8 mouse cellular contexts compared by ENCODE assay signal in the genomic region with DNA sequence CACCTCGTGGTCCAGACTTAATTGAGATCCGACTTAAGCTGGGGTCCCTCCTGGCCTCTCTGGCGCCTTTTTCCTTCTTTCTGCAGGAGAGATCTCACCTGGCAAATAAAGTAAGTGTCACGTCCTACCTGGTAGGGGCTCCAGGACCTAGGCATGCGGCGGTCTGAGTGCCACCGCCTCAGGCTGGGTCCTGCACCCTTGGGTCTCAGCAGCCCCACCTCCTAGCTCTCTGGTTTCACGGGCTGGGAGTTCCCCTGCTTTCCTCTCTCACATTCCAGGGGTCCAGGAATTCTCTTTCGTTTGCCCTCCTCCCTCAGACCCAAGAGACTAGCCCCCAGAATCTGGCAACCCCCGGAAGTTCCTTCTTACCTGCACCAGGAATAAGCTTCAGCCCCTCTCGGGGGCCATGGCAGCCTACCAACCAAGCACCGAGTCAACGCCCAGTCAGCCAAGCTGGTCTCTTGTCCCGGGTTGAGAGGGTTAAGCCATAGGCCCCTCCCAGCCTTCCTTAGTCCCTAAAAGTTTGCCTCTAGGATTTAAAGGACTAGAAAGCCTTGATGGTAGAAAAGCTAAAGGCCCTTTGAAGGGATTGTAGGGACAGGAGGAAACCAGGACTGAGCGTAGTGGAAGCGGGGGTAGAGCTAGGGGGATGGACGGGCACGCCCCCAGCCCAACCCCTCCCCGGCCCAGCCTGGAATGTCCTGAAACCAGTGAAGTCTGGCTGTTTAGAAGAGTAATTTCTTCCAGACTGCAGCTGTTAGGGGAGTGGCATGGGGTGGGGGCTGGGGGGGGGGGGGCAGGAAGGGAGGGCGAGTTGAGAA. TPM values are rescaled to one million over a fixed set of nuclear protein-coding genes. Genes with fewer than 3 reads are reported as not detected.
DNase-seq lines count a peak whose midpoint lies in the region; ATAC-seq lines count a peak whose summit lies in the region.

A gene (minus strand): TSS at position 771 of the 821 bp plus-strand sequence.

- no peaks in the 10 kb centered on the region for H3K27me3 ChIP-seq in embryonic facial prominence, embryonic 10.5 days (replicated peaks; ENCODE audit: low read depth, poor library complexity, severe bottlenecking)
- H3K27me3 ChIP-seq in heart, embryonic 10.5 days (ENCODE audit: insufficient read depth, poor library complexity, severe bottlenecking) = no peaks in the 10 kb centered on the region
- H3K27me3 ChIP-seq in kidney, embryonic 15.5 days = no peaks in the 10 kb centered on the region

- WGBS in embryonic facial prominence, embryonic 10.5 days = under 1% methylated on average over 19 of the region's 20 CpGs
- WGBS in heart, embryonic 10.5 days = under 1% methylated on average over 19 of the region's 20 CpGs
- under 1% methylated on average over 19 of the region's 20 CpGs for WGBS in kidney, embryonic 15.5 days

- H3K4me1 ChIP-seq in embryonic facial prominence, embryonic 10.5 days = peaks cover 30% of the 10 kb centered on the region
- peaks cover 21% of the 10 kb centered on the region for H3K4me1 ChIP-seq in heart, embryonic 10.5 days
- peaks cover 27% of the 10 kb centered on the region for H3K4me1 ChIP-seq in kidney, embryonic 15.5 days

- peak within 1 kb of the TSS; percentile 66 for H3K4me3 ChIP-seq in embryonic facial prominence, embryonic 10.5 days
- peak within 1 kb of the TSS; percentile 68 for H3K4me3 ChIP-seq in heart, embryonic 10.5 days
- peak within 1 kb of the TSS; percentile 59 for H3K4me3 ChIP-seq in kidney, embryonic 15.5 days (replicated peaks)

- peak within 1 kb of the TSS; percentile 54 for H3K9ac ChIP-seq in kidney, embryonic 15.5 days

- H3K36me3 ChIP-seq in embryonic facial prominence, embryonic 10.5 days (replicated peaks) = no peaks in the 10 kb centered on the region
- H3K36me3 ChIP-seq in heart, embryonic 10.5 days = no peaks in the 10 kb centered on the region
- H3K36me3 ChIP-seq in kidney, embryonic 15.5 days = no peaks in the 10 kb centered on the region

- ATAC-seq in kidney, embryonic 15.5 days (replicated peaks; ENCODE audit: low FRiP score) = peak; percentile 94
- ATAC-seq in inflammation-experienced regulatory T-cells, adult 6 months = no peak

- H3K27ac ChIP-seq in embryonic facial prominence, embryonic 10.5 days (replicated peaks) = peak within 1 kb of the TSS; percentile 86
- H3K27ac ChIP-seq in heart, embryonic 10.5 days = peak within 1 kb of the TSS; percentile 86
- H3K27ac ChIP-seq in kidney, embryonic 15.5 days = peak within 1 kb of the TSS; percentile 92

- peak within 1 kb of the TSS; percentile 80 for H3K4me2 ChIP-seq in kidney, embryonic 15.5 days

- H3K9me3 ChIP-seq in embryonic facial prominence, embryonic 10.5 days = no peaks in the 10 kb centered on the region
- H3K9me3 ChIP-seq in heart, embryonic 10.5 days = no peaks in the 10 kb centered on the region
- no peaks in the 10 kb centered on the region for H3K9me3 ChIP-seq in kidney, embryonic 15.5 days (replicated peaks)

- DNase-seq in ZHBTc4 (ENCODE audit: low read depth, low spot score) = peak; percentile 91
- DNase-seq in embryonic facial prominence, embryonic 10.5 days (ENCODE audit: low spot score) = peak; percentile 89
- peak; percentile 87 for DNase-seq in heart, embryonic 10.5 days (ENCODE audit: low spot score)
- DNase-seq in lung, postnatal 25 days (ENCODE audit: low spot score) = peak; percentile 41
- peak; percentile 80 for DNase-seq in urinary bladder, postnatal 14 days (ENCODE audit: low spot score)
- no peak for DNase-seq in thymus, postnatal 4 days

RNA-seq across cellular contexts. Expression of the gene that starts here (rescaled TPM):
- polyA plus RNA-seq in embryonic facial prominence, embryonic 10.5 days (2016; fragmentation: Nextera tagmentation; extraction: Ambion mirVana) = 32.7 and 34.9 TPM in 2 replicates
- polyA plus RNA-seq in heart, embryonic 10.5 days (2016; fragmentation: Nextera tagmentation; extraction: Ambion mirVana) = 27.4 and 35.7 TPM in 2 replicates
- polyA plus RNA-seq in kidney, embryonic 15.5 days (2015; fragmentation: Nextera tagmentation; extraction: Ambion mirVana) = 34.7 and 35.7 TPM in 2 replicates
- not detected for polyA plus RNA-seq in inflammation-experienced regulatory T-cells, adult 6 months (2017; shearing (Covaris generic))

Comparison
In these comparisons a context has a peak if more than half of its experiments do, and no peak if none do; other contexts are left out.
1. RNA of the gene that starts here (polyA plus RNA-seq): 27.4 to 35.7 TPM in heart, embryonic 10.5 days, 32.7 to 34.9 TPM in embryonic facial prominence, embryonic 10.5 days and 34.7 to 35.7 TPM in kidney, embryonic 15.5 days; not detected in inflammation-experienced regulatory T-cells, adult 6 months; every median in the first group is over 10 times any median in the second.
2. Peak in every context shown above with its lines, with median percentiles within 50 percentile points of each other: H3K27ac ChIP-seq and H3K4me3 ChIP-seq.